Mouse (Mus musculus) lung, postnatal 36 days (tissue): ENCODE measurements around the gene Coq8a.

Experiments used
- DNase-seq: peaks from one replicate; pipeline ENCODE4 v3.0.0; 2022; ENCODE audit warnings: mixed read lengths

The Coq8a gene

GRCm38 (mm10) chr1:180198959-180199714 is at the start of gene Coq8a:
Gene Coq8a (minus strand): TSS chr1:180199602.
- DNase-seq, result no peak

GRCm38 (mm10) chr1:180248593-180249146 is 49.3 kb upstream of the Coq8a start:
- DNase-seq, result peak; percentile 33

- DNase-seq, result no peak
These were observed 48.5 kb upstream of the Coq8a start for GRCm38 (mm10) chr1:180247901-180248300.

GRCm38 (mm10) chr1:180245741-180246507 is 46.5 kb upstream of the Coq8a start:
- DNase-seq, result peak; percentile 53

GRCm38 (mm10) chr1:180231729-180232128 is 32.3 kb upstream of the Coq8a start:
- DNase-seq, result no peak

- peak; percentile 34 for DNase-seq
These were observed 31.2 kb upstream of the Coq8a start for GRCm38 (mm10) chr1:180230580-180230979.

GRCm38 (mm10) chr1:180229906-180230305 is 30.5 kb upstream of the Coq8a start:
- DNase-seq, result peak; percentile 8

- no peak for DNase-seq
These were observed 29.5 kb upstream of the Coq8a start for GRCm38 (mm10) chr1:180228854-180229253.

- DNase-seq, result no peak
These were observed 27.4 kb upstream of the Coq8a start for GRCm38 (mm10) chr1:180226766-180227165.

GRCm38 (mm10) chr1:180226221-180226713 is 26.9 kb upstream of the Coq8a start:
- DNase-seq, result peak; percentile 26

- DNase-seq, result peak; percentile 84
These were observed 26.3 kb upstream of the Coq8a start for GRCm38 (mm10) chr1:180225500-180226220.

- DNase-seq, result no peak
These were observed 22.6 kb upstream of the Coq8a start for GRCm38 (mm10) chr1:180222007-180222406.

- no peak for DNase-seq
These were observed 21.6 kb upstream of the Coq8a start for GRCm38 (mm10) chr1:180220791-180221542.

- no peak for DNase-seq
These were observed 17.3 kb upstream of the Coq8a start for GRCm38 (mm10) chr1:180216541-180217276.

GRCm38 (mm10) chr1:180215044-180215443 is 15.6 kb upstream of the Coq8a start:
- DNase-seq, result peak; percentile 79

GRCm38 (mm10) chr1:180212911-180213310 is 13.5 kb upstream of the Coq8a start:
- no peak for DNase-seq

GRCm38 (mm10) chr1:180210781-180211271 is 11.4 kb upstream of the Coq8a start:
- no peak for DNase-seq

- DNase-seq, result no peak
These were observed 10.6 kb upstream of the Coq8a start for GRCm38 (mm10) chr1:180210031-180210432.

- DNase-seq, result no peak
These were observed 9.0 kb upstream of the Coq8a start for GRCm38 (mm10) chr1:180208370-180208769.

- no peak for DNase-seq
These were observed 1.3 kb upstream of the Coq8a start for GRCm38 (mm10) chr1:180200722-180201121.

GRCm38 (mm10) chr1:180199715-180200050 is 281 bp upstream of the Coq8a start:
- DNase-seq, result no peak
